Mouse (Mus musculus): ENCODE measurements at regions not wholly inside any gene's neighbourhood (a gene's known extent, or its start where the extent isn't known, plus 50 kb on each side); places are given as distances from the start of the nearest gene placed in this dataset.

DNA sequence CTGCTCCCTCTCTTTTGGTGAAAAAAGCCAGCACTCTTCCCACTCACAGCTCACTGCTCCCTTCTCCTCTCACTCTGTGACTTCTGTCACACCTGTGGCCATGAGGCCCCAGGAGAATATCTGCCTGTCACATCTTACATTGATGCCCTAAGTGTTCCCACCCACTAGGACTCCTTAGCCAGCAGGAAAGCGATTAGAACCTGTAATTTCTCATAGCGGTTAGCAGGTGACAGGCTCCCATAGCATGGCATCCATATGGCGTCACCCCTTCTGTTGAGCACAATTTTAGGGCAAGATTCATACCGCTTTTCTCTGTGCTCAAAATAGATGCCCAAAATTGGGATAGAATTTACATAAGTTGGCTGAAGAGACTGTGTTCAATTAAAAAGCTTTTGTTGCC lies 74.0 kb upstream of the Kirrel3 start:
- 86% methylated on average over 4 of the region's 4 CpGs for WGBS
- no peaks in the 10 kb centered on the region for H3K4me1 ChIP-seq (replicated peaks; ENCODE audit: insufficient read depth, low read length)
- H3K36me3 ChIP-seq (ENCODE audit: insufficient read depth, low read length): no peaks in the 10 kb centered on the region
- H3K4me2 ChIP-seq (ENCODE audit: low read length): no peak overlapping the region
- TF ChIP-seq CTCF (IDR thresholded peaks at IDR 0.05; ENCODE audit: low read depth): no peak
- ATAC-seq (replicated peaks; ENCODE audit: low FRiP score, low read depth) (no peak), DNase-seq (ENCODE audit: low spot score) (no peak)
- H3K27ac ChIP-seq: no peak overlapping the region
- no peaks in the 10 kb centered on the region for H3K27me3 ChIP-seq (ENCODE audit: insufficient read depth, low read length)
- H3K9me3 ChIP-seq (replicated peaks; ENCODE audit: low read length): no peaks in the 10 kb centered on the region
- H3K4me3 ChIP-seq (replicated peaks; ENCODE audit: low read depth, low read length): no peak overlapping the region
- no peak overlapping the region for H3K9ac ChIP-seq (ENCODE audit: low read depth, low read length)

- DNase-seq (ENCODE audit: low spot score): no peak
- ATAC-seq (replicated peaks; ENCODE audit: low FRiP score, low read depth): no peak
- Histone ChIP-seq H3K4me3 (replicated peaks; ENCODE audit: low read depth, low read length) (no peak overlapping the region), H3K9me3 (replicated peaks; ENCODE audit: low read length) (no peaks in the 10 kb centered on the region), H3K27me3 (ENCODE audit: insufficient read depth, low read length) (no peaks in the 10 kb centered on the region), H3K27ac (no peak overlapping the region), H3K36me3 (ENCODE audit: insufficient read depth, low read length) (no peaks in the 10 kb centered on the region), H3K9ac (ENCODE audit: low read depth, low read length) (no peak overlapping the region), H3K4me2 (ENCODE audit: low read length) (no peak overlapping the region), H3K4me1 (replicated peaks; ENCODE audit: insufficient read depth, low read length) (no peaks in the 10 kb centered on the region)
- no peak for TF ChIP-seq CTCF (IDR thresholded peaks at IDR 0.05; ENCODE audit: low read depth)
- WGBS: 78% methylated on average over 8 of the region's 8 CpGs
These were observed 69.5 kb upstream of the Kirrel3 start for GRCm38 (mm10) chr9:34416153-34416552.

- Histone ChIP-seq H3K4me2 (ENCODE audit: low read length) (no peak overlapping the region), H3K4me1 (replicated peaks; ENCODE audit: insufficient read depth, low read length) (no peaks in the 10 kb centered on the region), H3K4me3 (replicated peaks; ENCODE audit: low read depth, low read length) (no peak overlapping the region), H3K36me3 (ENCODE audit: insufficient read depth, low read length) (no peaks in the 10 kb centered on the region), H3K9ac (ENCODE audit: low read depth, low read length) (no peak overlapping the region), H3K27me3 (ENCODE audit: insufficient read depth, low read length) (no peaks in the 10 kb centered on the region), H3K9me3 (replicated peaks; ENCODE audit: low read length) (no peaks in the 10 kb centered on the region), H3K27ac (no peak overlapping the region)
- no peak for ATAC-seq (replicated peaks; ENCODE audit: low FRiP score, low read depth)
- 95% methylated on average over 8 of the region's 8 CpGs for WGBS
- no peak for DNase-seq (ENCODE audit: low spot score)
- TF ChIP-seq CTCF (IDR thresholded peaks at IDR 0.05; ENCODE audit: low read depth): no peak
These were observed 67.6 kb upstream of the Kirrel3 start for GRCm38 (mm10) chr9:34418100-34418499.

DNA sequence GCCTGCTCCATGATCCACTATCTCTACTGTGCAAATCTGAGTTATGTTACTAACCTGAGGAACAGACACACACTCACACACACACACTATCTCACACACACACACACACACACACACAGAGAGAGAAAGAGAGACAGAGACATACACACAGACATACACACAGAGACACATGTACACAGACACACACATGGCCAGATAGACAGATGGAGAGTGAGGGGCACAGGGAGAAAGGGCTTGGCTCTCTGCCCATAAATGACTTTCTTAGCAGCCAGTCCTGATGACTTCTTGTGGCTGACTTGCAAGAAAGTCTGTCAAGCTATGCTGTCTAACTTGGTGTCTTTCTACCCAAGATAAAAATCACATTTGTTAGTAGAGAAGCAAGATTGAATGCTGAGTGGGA lies 63.7 kb upstream of the Kirrel3 start:
- ATAC-seq (replicated peaks; ENCODE audit: low FRiP score, low read depth) (no peak), DNase-seq (ENCODE audit: low spot score) (no peak)
- TF ChIP-seq CTCF (IDR thresholded peaks at IDR 0.05; ENCODE audit: low read depth): no peak
- Histone ChIP-seq H3K9me3 (replicated peaks; ENCODE audit: low read length) (no peaks in the 10 kb centered on the region), H3K4me1 (replicated peaks; ENCODE audit: insufficient read depth, low read length) (no peaks in the 10 kb centered on the region), H3K4me2 (ENCODE audit: low read length) (no peak overlapping the region), H3K27me3 (ENCODE audit: insufficient read depth, low read length) (no peaks in the 10 kb centered on the region), H3K27ac (no peak overlapping the region), H3K9ac (ENCODE audit: low read depth, low read length) (no peak overlapping the region), H3K36me3 (ENCODE audit: insufficient read depth, low read length) (no peaks in the 10 kb centered on the region), H3K4me3 (replicated peaks; ENCODE audit: low read depth, low read length) (no peak overlapping the region)

DNA sequence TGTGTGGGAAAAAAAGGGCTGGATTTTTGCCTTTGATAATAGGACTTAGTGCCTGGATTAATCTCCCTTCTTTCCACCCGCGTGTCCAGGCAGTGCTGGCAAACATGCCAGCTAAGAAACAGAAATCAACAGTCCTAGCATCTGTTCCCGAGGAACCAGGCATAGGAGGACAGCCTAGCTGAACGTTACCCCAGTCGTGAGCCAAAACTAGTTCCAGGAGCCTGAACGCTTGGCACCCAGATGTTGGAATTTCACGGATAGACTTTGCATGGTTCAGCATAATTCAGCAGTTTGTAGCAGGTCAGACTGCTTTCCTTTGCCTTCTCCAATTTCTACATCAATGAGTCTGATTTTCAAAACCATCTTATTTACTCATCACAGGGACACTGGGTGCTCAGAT lies 62.6 kb upstream of the Kirrel3 start:
- H3K27ac ChIP-seq: no peak overlapping the region
- no peak for DNase-seq (ENCODE audit: low spot score)
- no peak for ATAC-seq (replicated peaks; ENCODE audit: low FRiP score, low read depth)
- H3K9ac ChIP-seq (ENCODE audit: low read depth, low read length): no peak overlapping the region
- TF ChIP-seq CTCF (IDR thresholded peaks at IDR 0.05; ENCODE audit: low read depth): no peak
- no peaks in the 10 kb centered on the region for H3K4me1 ChIP-seq (replicated peaks; ENCODE audit: insufficient read depth, low read length)
- H3K36me3 ChIP-seq (ENCODE audit: insufficient read depth, low read length): no peaks in the 10 kb centered on the region
- H3K27me3 ChIP-seq (ENCODE audit: insufficient read depth, low read length): no peaks in the 10 kb centered on the region
- WGBS: 74% methylated on average over 7 of the region's 7 CpGs
- no peak overlapping the region for H3K4me3 ChIP-seq (replicated peaks; ENCODE audit: low read depth, low read length)
- H3K9me3 ChIP-seq (replicated peaks; ENCODE audit: low read length): no peaks in the 10 kb centered on the region
- H3K4me2 ChIP-seq (ENCODE audit: low read length): no peak overlapping the region

DNA sequence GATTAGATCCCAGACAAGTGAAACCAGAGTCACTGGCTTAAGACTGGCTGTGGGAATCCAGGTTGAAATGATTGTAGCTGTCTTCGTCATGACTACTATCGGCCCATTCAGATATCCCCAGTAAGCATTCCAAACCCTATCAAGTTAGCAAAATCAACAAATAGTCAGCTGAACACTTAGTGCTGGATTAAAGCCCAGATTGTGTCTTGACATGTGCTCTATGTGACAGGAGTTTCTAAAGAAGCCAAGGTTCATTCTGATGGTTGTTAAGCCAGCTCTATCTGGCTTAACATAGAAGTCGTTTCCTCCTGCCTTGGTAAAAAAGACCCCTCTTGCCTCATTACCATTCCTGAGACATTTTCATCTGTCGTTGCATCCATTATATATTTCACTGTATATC lies 59.1 kb upstream of the Kirrel3 start:
- no peak overlapping the region for H3K4me2 ChIP-seq (ENCODE audit: low read length)
- WGBS: 70% methylated on average over 4 of the region's 4 CpGs
- H3K4me1 ChIP-seq (replicated peaks; ENCODE audit: insufficient read depth, low read length): no peaks in the 10 kb centered on the region
- H3K9ac ChIP-seq (ENCODE audit: low read depth, low read length): no peak overlapping the region
- no peak for TF ChIP-seq CTCF (IDR thresholded peaks at IDR 0.05; ENCODE audit: low read depth)
- DNase-seq (ENCODE audit: low spot score) (peak; percentile 21), ATAC-seq (replicated peaks; ENCODE audit: low FRiP score, low read depth) (no peak)
- no peaks in the 10 kb centered on the region for H3K36me3 ChIP-seq (ENCODE audit: insufficient read depth, low read length)
- no peak overlapping the region for H3K27ac ChIP-seq
- no peaks in the 10 kb centered on the region for H3K9me3 ChIP-seq (replicated peaks; ENCODE audit: low read length)
- H3K4me3 ChIP-seq (replicated peaks; ENCODE audit: low read depth, low read length): no peak overlapping the region
- no peaks in the 10 kb centered on the region for H3K27me3 ChIP-seq (ENCODE audit: insufficient read depth, low read length)

DNA sequence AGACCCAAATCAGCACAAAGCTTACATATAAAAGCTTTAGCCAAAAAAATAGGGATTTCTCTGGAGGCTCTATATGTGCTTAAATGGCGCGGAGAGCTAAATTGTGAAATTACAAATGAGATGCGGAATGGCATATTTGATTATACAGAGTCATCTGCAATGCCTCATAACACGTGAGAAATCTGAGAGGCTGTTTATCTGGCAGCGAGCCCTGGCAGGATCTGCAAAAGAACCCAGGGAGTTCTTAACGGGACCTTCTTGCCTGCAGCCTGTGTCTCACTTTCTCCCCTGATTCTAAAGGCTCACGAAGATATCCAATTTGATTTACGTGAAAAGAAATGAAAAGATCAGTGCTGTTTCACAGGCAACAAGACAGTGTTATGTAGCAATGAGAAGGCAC lies 58.0 kb upstream of the Kirrel3 start:
- no peak overlapping the region for H3K4me2 ChIP-seq (ENCODE audit: low read length)
- no peak for ATAC-seq (replicated peaks; ENCODE audit: low FRiP score, low read depth)

More for the DNA sequence above, 58.0 kb upstream of the Kirrel3 start:
- no peak for TF ChIP-seq CTCF (IDR thresholded peaks at IDR 0.05; ENCODE audit: low read depth)
- H3K4me3 ChIP-seq (replicated peaks; ENCODE audit: low read depth, low read length): no peak overlapping the region
- H3K27me3 ChIP-seq (ENCODE audit: insufficient read depth, low read length): no peaks in the 10 kb centered on the region
- WGBS: 47% methylated on average over 8 of the region's 8 CpGs
- H3K9me3 ChIP-seq (replicated peaks; ENCODE audit: low read length): no peaks in the 10 kb centered on the region
- H3K4me1 ChIP-seq (replicated peaks; ENCODE audit: insufficient read depth, low read length): no peaks in the 10 kb centered on the region
- H3K27ac ChIP-seq: no peak overlapping the region
- H3K36me3 ChIP-seq (ENCODE audit: insufficient read depth, low read length): no peaks in the 10 kb centered on the region
- peak; percentile 9 for DNase-seq (ENCODE audit: low spot score)
- no peak overlapping the region for H3K9ac ChIP-seq (ENCODE audit: low read depth, low read length)
